Mouse (Mus musculus) embryonic fibroblast, embryonic 13.5 days (primary cell): ENCODE data around the gene Cxcl3.

Experiments used
- CTCF ChIP-seq: IDR thresholded peaks from 2 replicates; pipeline ENCODE4 v1.5.1; 2011; ENCODE audit warnings: mild to moderate bottlenecking, control low read depth, low read length, moderate library complexity, borderline replicate concordance; ENCODE audit not compliant: insufficient read depth
- POLR2A ChIP-seq: IDR thresholded peaks from 2 replicates; pipeline ENCODE4 v1.6.1; 2011; ENCODE audit warnings: low read depth, mild to moderate bottlenecking, control low read depth, low read length, moderate library complexity

DNA sequence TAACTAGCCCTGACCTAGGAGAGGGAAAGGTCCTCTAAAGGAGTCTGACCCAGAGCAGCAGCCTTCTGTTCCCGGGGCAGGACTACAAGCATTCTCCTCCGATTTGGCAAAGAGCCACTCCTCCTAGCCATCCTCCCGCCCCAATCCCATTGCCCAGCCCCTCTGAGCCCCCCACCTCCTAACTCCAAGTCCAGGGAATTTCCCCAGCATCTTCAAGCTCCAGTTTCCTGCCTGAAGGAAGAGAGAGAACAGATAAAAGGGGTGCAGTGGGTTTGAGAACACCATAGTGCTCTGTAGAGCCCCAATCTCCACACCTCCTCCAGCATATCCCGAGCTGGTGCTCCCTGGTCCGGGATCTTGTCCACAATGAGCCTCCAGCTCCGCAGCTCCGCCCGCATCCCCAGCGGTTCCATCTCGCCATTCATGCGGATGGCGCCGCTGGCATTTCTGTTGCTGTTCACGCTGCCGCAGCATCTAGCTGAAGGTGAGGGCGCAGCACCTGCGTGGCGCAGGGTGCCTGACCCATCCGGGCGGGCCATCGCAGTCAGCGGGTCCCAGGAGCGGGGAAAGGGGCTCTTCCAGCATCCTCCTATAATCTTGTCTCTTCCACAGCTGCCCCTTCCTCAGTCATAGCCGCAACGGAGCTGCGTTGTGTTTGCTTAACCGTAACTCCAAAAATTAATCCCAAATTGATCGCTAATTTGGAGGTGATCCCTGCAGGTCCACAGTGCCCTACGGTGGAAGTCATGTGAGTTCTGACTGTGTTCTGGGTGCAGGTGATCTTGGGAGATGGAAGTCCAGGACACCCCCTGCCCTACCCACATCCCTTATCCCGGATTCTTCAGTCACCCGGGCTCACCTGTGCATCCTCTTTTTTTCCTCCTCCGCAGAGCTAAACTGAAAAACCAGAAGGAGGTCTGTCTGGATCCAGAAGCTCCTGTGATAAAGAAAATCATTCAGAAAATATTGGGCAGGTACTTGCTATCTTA, 26.5 kb upstream of the Cxcl3 start, which contains the start of gene Cxcl5:
- no peak for TF ChIP-seq CTCF
- peak; percentile 58 for TF ChIP-seq POLR2A
